Mouse (Mus musculus) spleen, adult 2 months (tissue): Measurements from ENCODE around the gene Nav2. TPM values are rescaled to one million over a fixed set of nuclear protein-coding genes. Genes with fewer than 3 reads are reported as not detected.

Source experiments
- DNase-seq, 2 experiments: peaks; one replicate each; pipeline versions ENCODE4 v3.0.0 to v3.0.0-alpha.2; 2012 to 2021; ENCODE audit warnings: low spot score in 2 of 2, low read depth in 1 of 2
- H3K27ac ChIP-seq: fragments of 200-500 bp; 2 replicates; pipeline ENCODE4 v1.5.1; 2012; ENCODE audit warnings: low read length, inconsistent platforms; ENCODE audit not compliant: insufficient read depth
- H3K27me3 ChIP-seq: fragments of 200-500 bp; 2 replicates; pipeline ENCODE4 v1.6.1; 2012; ENCODE audit warnings: mild to moderate bottlenecking, moderate library complexity, low read length, inconsistent platforms; ENCODE audit not compliant: control insufficient read depth, insufficient read depth
- H3K36me3 ChIP-seq: fragments of 200-500 bp; 2 replicates; pipeline ENCODE4 v1.6.1; 2012; ENCODE audit warnings: mild to moderate bottlenecking, low read length, inconsistent platforms; ENCODE audit not compliant: control insufficient read depth, insufficient read depth
- H3K4me1 ChIP-seq: fragments of 200-500 bp; 2 replicates; pipeline ENCODE4 v1.6.1; 2011; ENCODE audit warnings: inconsistent platforms; ENCODE audit not compliant: control insufficient read depth, insufficient read depth, insufficient read length
- H3K4me3 ChIP-seq: fragments of 200-500 bp; 2 replicates; pipeline ENCODE4 v1.5.1; 2011; ENCODE audit warnings: mild to moderate bottlenecking, inconsistent platforms; ENCODE audit not compliant: insufficient read depth, insufficient read length; ENCODE audit errors: extremely low read depth
- CTCF ChIP-seq: fragments of 200-500 bp; IDR thresholded peaks from 2 replicates; pipeline ENCODE4 v1.5.1; 2011; ENCODE audit warnings: mild to moderate bottlenecking, inconsistent platforms; ENCODE audit not compliant: insufficient read depth, insufficient read length, insufficient replicate concordance; ENCODE audit errors: extremely low read depth
- POLR2A ChIP-seq: fragments of 200-500 bp; IDR thresholded peaks from 2 replicates; pipeline ENCODE4 v1.6.1; 2011; ENCODE audit warnings: low read depth, low read length, inconsistent platforms
- WGBS: fragments of 180-500 bp; shearing (Covaris S2); methylation state at CpG from one replicate; pipeline ENCODE4 v1.1.7; 2018; 5-methylcytosine and 5-hydroxymethylcytosine counted together
- polyA plus RNA-seq: library from polyadenylated mRNA; depleted of rRNA; stranded (reverse); fragments of >200 nt; gene quantifications from 2 replicates; pipeline ENCODE4 v1.2.3, GENCODE M21; 2012

Nav2 gene
- polyA plus RNA-seq, 1 experiment = 3.5 TPM

DNA sequence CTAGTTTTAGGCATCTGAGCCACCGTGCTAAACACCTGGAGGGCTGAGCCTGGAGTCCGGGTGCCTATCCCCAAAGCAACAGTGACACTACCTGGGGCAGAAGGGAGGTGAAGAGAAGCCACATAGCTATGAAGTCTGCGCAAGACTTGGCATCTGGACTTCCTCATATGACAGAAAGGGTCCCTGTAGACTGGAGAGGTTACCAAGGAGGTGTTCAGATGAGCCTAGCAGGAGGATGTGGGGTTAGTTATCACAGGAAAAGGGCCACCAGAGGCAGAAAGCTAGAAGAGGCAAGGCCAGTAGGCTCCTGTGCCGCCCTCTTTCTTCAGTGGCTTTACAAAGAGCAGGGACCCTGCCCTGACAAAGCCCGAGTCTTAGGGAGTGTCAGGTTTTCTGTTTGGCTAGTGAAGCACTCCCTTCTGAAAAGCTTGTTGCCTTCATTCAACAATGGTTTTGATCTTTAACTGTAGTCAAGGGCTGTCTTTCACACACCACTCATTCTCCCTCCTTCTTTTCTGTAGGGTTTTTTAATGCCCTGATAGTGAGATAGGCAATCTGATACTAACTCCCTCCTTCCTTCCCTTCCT, 417.7 kb downstream of the Nav2 start:
- TF ChIP-seq POLR2A (no peak), CTCF (no peak)
- WGBS = 61% methylated on average over 5 of the region's 5 CpGs
- H3K4me1 ChIP-seq = no peaks in the 10 kb centered on the region
- no peak overlapping the region for H3K4me3 ChIP-seq
- no peak overlapping the region for H3K27ac ChIP-seq
- H3K27me3 ChIP-seq = no peaks in the 10 kb centered on the region
- no peak for DNase-seq
- H3K36me3 ChIP-seq = no peaks in the 10 kb centered on the region

GRCm38 (mm10) chr7:49326967-49327742, 418.6 kb downstream of the Nav2 start:
- DNase-seq = no peak
- no peak for TF ChIP-seq CTCF
- no peak for TF ChIP-seq POLR2A
- Histone ChIP-seq H3K27me3 (no peaks in the 10 kb centered on the region), H3K4me1 (no peaks in the 10 kb centered on the region), H3K36me3 (no peaks in the 10 kb centered on the region), H3K4me3 (no peak overlapping the region), H3K27ac (no peak overlapping the region)
- WGBS = 90% methylated on average over 9 of the region's 9 CpGs

GRCm38 (mm10) chr7:49330181-49330580, 421.7 kb downstream of the Nav2 start:
- Histone ChIP-seq H3K4me3 (no peak overlapping the region), H3K27ac (no peak overlapping the region), H3K27me3 (no peaks in the 10 kb centered on the region), H3K36me3 (no peaks in the 10 kb centered on the region), H3K4me1 (peaks cover 2% of the 10 kb centered on the region; the same call in 1 of the 2 replicates)
- no peak for TF ChIP-seq CTCF
- no peak for TF ChIP-seq POLR2A
- DNase-seq = no peak
- 88% methylated on average over 4 of the region's 4 CpGs for WGBS

DNA sequence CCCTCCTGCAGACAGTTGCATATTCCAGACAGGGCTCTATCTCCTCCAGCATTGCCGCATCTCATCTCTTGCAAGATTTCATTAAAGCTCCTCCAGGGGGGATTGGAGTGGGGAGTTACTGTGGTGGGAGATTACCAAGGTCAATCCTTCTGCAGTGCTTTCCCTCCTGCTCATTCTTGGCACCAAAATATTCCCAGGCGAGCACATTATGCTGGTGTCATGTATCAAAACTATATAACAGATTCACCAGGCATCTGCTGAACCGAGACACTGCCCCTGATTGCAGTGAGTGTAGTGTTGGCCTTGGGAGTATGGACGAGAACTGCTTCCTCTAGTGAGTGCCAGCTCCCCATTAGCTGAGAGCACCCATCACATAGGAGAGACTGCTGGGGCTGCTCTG, 423.4 kb downstream of the Nav2 start:
- Histone ChIP-seq H3K4me1 (peaks cover 2% of the 10 kb centered on the region; the same call in 1 of the 2 replicates), H3K36me3 (no peaks in the 10 kb centered on the region), H3K27ac (no peak overlapping the region), H3K27me3 (no peaks in the 10 kb centered on the region), H3K4me3 (no peak overlapping the region)
- TF ChIP-seq POLR2A = no peak
- no peak for TF ChIP-seq CTCF
- 86% methylated on average over 4 of the region's 4 CpGs for WGBS
- no peak for DNase-seq

GRCm38 (mm10) chr7:49332644-49333043, 424.1 kb downstream of the Nav2 start:
- Histone ChIP-seq H3K36me3 (no peaks in the 10 kb centered on the region), H3K4me3 (no peak overlapping the region), H3K4me1 (peaks cover 2% of the 10 kb centered on the region; the same call in 1 of the 2 replicates), H3K27me3 (no peaks in the 10 kb centered on the region), H3K27ac (no peak overlapping the region)
- WGBS = 79% methylated on average over 7 of the region's 7 CpGs
- no peak for DNase-seq
- TF ChIP-seq CTCF = no peak
- no peak for TF ChIP-seq POLR2A

- Histone ChIP-seq H3K27ac (no peak overlapping the region), H3K4me3 (no peak overlapping the region), H3K4me1 (peaks cover 2% of the 10 kb centered on the region; the same call in 1 of the 2 replicates), H3K27me3 (no peaks in the 10 kb centered on the region), H3K36me3 (no peaks in the 10 kb centered on the region)
- DNase-seq = no peak
- no peak for TF ChIP-seq POLR2A
- no peak for TF ChIP-seq CTCF
- 81% methylated on average over 5 of the region's 5 CpGs for WGBS
Measured at GRCm38 (mm10) chr7:49334163-49334562, 425.6 kb downstream of the Nav2 start.

DNA sequence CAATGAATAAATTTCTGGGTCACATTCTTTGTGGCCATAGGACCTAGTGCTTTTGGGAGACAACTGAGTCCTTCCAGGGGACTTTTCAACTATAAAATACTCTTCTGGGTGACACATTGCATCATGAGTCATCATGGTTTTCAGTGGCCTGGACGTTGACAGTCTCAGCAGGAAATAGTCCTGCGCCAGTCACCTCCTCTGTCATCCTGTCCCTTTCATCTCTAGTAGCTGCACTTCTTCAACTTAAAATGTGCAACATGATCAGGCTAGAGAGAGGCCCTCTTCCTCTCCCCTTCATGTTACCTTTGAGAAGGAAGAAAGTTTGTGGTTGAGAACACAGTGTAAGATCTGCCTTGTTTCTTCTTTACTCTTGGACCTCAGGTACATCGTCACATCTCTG, 426.5 kb downstream of the Nav2 start:
- Histone ChIP-seq H3K4me1 (peaks cover 2% of the 10 kb centered on the region; the same call in 1 of the 2 replicates), H3K36me3 (no peaks in the 10 kb centered on the region), H3K27me3 (no peaks in the 10 kb centered on the region), H3K27ac (no peak overlapping the region), H3K4me3 (no peak overlapping the region)
- WGBS = 24% methylated on average over 3 of the region's 3 CpGs
- TF ChIP-seq POLR2A = no peak
- no peak for TF ChIP-seq CTCF
- no peak for DNase-seq
